In the genomic region with DNA sequence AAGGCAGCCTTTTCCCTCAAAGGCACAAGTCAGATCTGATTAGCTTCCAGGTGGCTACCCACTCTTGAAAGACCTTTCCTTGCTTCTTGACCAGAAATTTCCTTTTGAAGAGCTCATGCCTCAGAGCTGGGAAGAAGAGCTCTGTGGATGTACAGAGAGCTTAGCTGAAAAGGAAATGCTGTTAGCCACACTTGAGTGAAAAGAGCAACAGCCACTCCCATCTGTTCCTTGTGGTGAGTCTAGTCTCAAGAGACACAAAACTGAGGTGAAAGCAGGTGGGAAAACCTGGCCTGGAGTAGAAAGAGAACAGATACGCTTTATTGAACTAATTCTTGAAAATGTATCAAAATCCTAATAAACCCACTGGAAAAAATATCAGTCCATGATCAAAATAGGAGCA, we compare ENCODE assay signal across 10 mouse cellular contexts. TPM values are rescaled to one million over a fixed set of nuclear protein-coding genes. Genes with fewer than 3 reads are reported as not detected.
A peak's percentile ranks its signal among the peaks of the same experiment; 100 is the strongest.
DNase-seq lines count a peak whose midpoint lies in the region; ATAC-seq lines count a peak whose summit lies in the region.
"Had no signal": no experiment of that assay in that cellular context is flagged by ENCODE, and none has a peak within 500 bp of the region (broad histone marks: within the 10 kb centered on the region; RNA-seq: fewer than 3 reads in every experiment).

No protein-coding gene starts in this region.

- DNase-seq in embryo, embryonic 10.5 days (ENCODE audit: low spot score) = peak; percentile 19
- no peak for DNase-seq in embryo, embryonic 9.5 days (ENCODE audit: extremely low spot score)
- DNase-seq in CD4-positive helper T cell, adult 2 months (ENCODE audit: low read depth, low spot score) = peak; percentile 60
- DNase-seq in spleen, postnatal 36 days (ENCODE audit: low spot score in 2 of 2) = peak; percentile 81 to 85
- no peak for DNase-seq in heart, postnatal 14 days
- no peak for DNase-seq in frontal cortex, postnatal 14 days (ENCODE audit: low spot score in 2 of 2)
- DNase-seq in adrenal gland, adult 2 months = no peak
- DNase-seq: cerebellum, postnatal 36 days; kidney, adult 18-20 months had no signal

- ATAC-seq in megakaryocyte, adult 5-6 weeks (ENCODE audit: poor library complexity, severe bottlenecking) = peak; percentile 45; the same call in 1 of the 2 replicates

- intact Hi-C loops in heart, postnatal 14 days (cut with DNase I) = no loop called here

RNA-seq across cellular contexts. Expression of gene Fam204a, which starts 43.6 kb away (rescaled TPM):
- 22.2 and 26.8 TPM in 2 replicates for total RNA-seq in megakaryocyte, adult 5-6 weeks (2015)
- total RNA-seq in megakaryocyte, adult 5-6 weeks (2017) = 51.6 and 61.3 TPM in 2 replicates
- total RNA-seq in heart, postnatal 14 days (2021) = 10 to 100 TPM; 19.3 to 20.8 TPM
- total RNA-seq in adrenal gland, adult 2 months (2021) = 10 to 100 TPM; 23.1 to 32.7 TPM
- polyA plus RNA-seq in adrenal gland, adult 2 months (2012; rRNA removed) = 4.4 and 7.6 TPM in 2 replicates

Comparison
In these comparisons a context has a peak if more than half of its experiments do, and no peak if none do; other contexts are left out.
1. DNase-seq: peak in embryo, embryonic 10.5 days (single experiment), CD4-positive helper T cell, adult 2 months (single experiment) and spleen, postnatal 36 days (2 of 2); none in embryo, embryonic 9.5 days (single experiment), heart, postnatal 14 days (0 of 2), frontal cortex, postnatal 14 days (0 of 2) and adrenal gland, adult 2 months (single experiment).